Mouse (Mus musculus): Measurements from ENCODE around the gene Lhfpl5.

DNA sequence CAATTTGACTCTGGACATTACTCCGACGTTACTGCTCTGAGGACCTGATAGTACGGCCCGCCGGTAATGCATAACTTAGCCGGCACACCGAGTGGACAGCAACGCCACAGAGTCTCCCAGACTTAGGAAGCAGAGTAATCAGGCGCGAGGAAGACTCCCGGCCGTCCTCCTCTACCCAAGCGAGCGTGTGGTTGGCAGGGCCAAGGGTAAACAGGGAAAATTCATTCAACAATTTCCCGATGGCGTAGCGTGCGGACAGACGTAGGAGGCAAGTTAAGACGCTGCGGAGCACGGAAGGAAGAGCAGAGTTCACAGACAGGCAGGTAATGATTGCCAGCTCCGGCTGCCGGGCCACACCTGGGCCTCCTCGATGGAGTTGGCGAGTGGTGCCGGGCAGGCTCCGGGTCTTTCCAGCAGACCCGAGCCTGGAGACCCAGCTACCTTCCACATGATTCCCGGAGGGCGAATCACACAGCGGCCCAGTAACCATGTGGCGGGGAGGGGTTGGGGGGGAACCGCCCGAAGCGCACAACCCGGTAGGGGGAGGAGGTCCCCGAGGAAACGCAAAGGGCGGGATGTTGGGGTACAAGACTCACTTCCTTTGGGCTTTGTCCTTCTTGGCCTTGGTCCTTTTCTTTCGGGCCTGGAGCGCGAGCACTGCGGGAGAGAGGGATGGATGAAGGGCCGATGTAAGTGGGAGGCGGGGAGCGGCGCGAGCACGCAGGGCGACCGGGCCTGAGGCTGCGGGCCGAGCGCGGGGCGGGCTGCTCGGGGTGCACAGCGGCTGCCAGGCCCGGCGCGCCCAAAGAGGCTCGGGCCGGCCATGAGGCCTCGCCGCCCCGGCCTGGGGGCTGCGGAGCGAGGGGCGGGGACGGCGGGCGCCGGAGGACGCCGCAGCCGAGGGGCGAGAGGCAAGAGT lies 46.2 kb downstream of the Lhfpl5 start:
- peak; percentile 28; the same call in 1 of the 2 replicates for TF ChIP-seq CTCF (IDR thresholded peaks at IDR 0.05; ENCODE audit: low read depth, low read length)
- TF ChIP-seq POLR2A (IDR thresholded peaks at IDR 0.05; ENCODE audit: borderline replicate concordance, low read depth, low read length), result no peak

Data from bone marrow macrophage, adult 2 months (primary cell).